Mouse (Mus musculus) frontal cortex, adult (tissue): ENCODE measurements around the gene Atp5f1.

Experiments
- ATAC-seq: cut with Nextera tagmentation; 2 replicates; pipeline ENCODE4 v1.9.2; 2017; ENCODE audit warnings: mild to moderate bottlenecking, moderate library complexity, mixed read lengths; ENCODE audit not compliant: low TSS enrichment

The Atp5f1 gene

DNA sequence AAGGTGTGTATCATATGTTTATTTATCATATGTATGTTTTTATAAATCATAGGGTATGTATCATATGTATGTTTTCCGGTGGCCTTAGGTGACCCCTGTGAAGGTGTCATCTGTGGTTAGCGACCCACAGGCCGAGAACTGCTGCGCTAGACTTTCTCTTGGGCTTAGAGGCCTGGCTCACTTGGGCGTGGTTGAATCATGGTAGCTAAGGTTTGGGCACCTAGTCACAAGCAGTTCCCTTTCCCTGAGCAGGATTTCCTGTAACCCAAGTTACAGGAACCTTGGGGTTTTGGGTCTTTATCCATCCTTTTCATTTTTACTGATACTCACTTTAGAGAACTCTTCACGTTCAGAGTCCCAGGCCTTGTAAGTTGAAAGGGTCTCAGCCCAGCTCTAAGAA, 59.6 kb downstream of the Atp5f1 start:
- no peak for ATAC-seq

DNA sequence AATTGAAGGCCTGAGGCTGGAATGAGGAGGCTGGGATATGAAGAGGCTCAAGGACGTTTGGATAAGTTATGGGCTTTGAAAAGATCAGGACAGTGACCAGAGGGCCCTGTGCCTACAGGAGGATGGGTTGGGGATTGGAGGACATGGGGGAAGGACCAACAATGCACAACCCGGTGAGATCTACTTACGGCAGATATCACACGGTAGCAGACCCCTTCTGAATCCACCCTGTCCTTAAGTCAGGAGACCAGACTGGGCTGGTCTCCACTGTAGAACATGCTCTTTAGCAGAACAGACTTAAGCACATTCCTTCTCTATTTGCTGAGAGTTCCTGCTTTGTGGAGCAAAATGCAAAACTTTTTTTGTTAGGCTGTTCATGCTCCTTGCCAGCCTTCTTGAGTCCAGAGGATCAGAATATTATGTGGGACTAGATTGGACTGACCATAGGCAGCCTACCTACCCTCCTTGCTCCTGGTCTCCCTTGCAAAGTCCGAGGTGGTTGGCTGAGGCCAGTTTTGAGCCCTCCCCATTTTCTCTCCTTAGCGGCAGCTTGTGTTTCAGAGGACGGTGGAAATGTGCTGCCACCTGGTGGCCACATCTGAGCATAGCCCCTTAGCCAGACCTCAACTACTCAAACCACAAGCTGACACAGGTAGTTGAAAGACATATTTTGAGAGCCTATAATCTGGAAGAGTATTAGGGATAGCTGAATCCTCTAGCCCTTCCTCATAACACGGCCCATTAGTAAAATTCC, 60.3 kb downstream of the Atp5f1 start:
- peak; percentile 91 for ATAC-seq

DNA sequence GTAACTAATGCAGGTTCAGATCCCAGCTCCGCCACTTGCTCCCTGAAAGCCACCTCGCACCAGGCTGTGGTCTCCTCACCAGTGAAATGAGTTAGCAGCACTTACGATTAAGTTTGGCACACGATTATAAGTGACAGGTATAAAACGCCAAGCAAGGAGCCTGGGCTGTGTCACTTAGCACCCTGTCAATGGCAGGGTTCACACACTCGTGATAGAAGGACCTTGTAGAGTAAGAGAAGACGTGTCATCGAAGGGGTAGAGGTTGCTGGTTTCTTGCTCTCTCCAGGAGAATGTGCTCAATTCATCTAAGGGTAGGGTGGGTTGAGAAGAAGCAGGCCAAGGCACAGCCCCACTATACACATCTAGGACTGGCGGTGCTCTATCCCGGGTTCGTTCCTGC, 61.0 kb downstream of the Atp5f1 start:
- ATAC-seq = no peak

DNA sequence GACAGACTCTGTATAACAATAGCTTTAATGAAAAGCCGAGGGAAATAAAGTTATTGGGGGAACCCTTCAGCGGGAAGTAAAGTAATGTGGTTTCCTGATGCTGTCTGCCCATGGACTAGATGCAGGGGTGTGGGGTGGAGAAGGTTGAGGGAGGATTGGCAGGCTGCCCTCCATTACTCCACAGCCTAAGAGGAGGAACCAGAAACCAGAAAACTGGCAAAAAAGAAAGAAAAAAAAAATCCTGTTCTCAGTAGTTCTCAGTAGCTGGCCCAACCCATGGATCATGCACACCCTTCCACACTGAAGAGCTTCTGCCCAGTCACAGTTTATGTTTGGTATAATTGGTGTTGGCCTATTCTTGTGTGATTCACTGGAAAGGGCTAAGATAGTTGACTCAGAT, 61.6 kb downstream of the Atp5f1 start:
- no peak for ATAC-seq

DNA sequence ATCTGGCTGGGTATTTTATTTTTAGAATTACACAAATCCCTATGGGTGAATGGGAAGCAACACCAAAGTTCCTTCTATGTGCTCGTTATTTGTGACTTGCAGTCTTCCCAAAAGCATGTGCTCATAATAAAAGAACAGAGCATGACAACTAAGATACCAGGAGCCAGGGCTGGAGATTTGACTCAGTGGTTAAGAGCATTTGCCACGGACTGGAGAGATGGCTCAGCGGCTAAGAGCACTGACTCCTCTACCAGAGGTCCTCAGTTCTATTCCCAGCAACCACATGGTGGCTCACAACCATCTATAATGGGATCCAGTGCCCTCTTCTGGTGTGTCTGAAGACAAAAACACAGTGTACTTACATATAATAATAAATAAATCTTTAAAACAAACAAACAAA, 63.1 kb downstream of the Atp5f1 start:
- no peak for ATAC-seq

DNA sequence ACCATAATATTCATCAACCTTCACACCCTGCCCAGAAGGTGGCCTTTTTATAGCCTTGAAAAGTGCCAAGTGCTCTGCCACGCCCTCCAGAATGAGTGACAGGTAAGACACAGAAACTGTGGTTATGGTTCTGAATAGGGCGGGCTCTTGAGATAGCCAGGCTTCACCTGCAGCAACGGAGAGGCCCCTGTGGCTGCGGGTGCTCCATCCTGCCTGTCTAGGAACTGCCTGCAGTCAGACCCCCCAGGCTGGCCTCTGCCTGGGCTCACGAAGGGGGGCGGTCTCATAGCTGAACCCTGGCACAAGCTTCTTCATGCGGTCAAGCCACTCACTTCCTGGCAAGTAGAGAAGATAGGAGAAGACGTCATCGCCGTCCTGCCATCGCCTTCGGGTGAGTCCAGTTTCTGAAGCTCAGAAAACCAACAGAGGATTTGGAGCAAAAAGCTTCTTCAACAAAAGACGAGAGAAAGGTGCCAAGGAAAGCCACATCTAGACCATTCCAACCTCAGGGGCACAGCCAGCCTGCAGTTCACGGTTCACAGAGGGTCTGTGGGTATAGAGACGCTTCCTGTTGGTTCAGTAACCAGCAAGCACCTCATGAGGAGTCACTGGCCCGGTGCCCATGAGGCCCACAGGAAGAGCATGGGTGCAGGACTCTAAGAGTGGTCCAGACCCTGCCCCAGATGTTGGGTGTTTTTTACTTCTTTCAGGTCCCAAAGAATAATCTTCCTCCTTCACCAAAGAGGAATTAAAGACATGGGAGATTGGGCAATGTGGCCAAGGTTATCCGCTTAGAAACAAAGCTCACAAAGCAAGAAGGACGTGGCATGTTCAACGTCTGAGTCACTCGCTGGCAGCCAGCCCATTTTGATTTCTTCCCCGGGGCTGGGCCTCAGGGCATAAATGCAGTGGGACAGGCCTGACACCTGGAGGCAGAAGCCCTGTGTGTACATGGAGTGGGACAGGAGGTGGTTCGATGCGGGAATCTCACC, 65.0 kb downstream of the Atp5f1 start:
- ATAC-seq = no peak

DNA sequence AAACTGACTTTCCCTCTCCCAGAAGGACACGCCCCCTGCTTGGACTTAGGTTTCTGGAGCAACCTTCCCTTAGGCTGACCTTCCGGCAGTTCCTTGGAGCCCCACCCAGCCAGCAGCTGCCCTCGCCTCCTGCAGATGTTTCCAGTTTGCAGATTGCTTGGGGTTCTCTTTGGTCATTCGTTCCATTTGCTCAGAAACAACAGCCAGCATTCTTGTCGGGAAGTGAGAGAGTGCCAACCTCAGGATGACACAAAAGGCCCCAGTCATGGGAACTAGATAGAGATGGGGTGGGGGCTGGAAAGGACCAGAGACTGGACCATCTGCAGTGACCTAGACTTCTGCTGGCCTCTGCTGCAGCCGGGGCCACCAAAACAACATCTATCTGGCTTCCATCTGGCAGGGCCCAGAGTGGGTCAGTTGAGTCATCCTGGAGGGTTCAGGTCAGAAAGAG, 65.9 kb downstream of the Atp5f1 start:
- ATAC-seq = 0 out of 2 replicates have a peak, but pooled peaks have one; percentile 13
